Mouse (Mus musculus): ENCODE measurements around the gene Hbq1b. TPM values are rescaled to one million over a fixed set of nuclear protein-coding genes. Genes with fewer than 3 reads are reported as not detected.

The Hbq1b gene
- total RNA-seq, 2 experiments from 2014 or later = 1.3 TPM; not detected in 1

GRCm38 (mm10) chr11:32299865-32300264 is 13.1 kb downstream of the Hbq1b start, which contains the start of gene Hbq1a:
Hbq1a (plus strand) TSS chr11:32300069.
- DNase-seq (ENCODE audit: low spot score in 2 of 2) = peak; percentile 53 to 67

- DNase-seq (ENCODE audit: low spot score in 2 of 2) = no peak
Observed at GRCm38 (mm10) chr11:32300279-32301267, 13.8 kb downstream of the Hbq1b start.

GRCm38 (mm10) chr11:32301506-32301905 is 14.7 kb downstream of the Hbq1b start:
- no peak for DNase-seq (ENCODE audit: low spot score in 2 of 2)

- DNase-seq (ENCODE audit: low spot score in 2 of 2) = peak; percentile 24 to 47
Observed at GRCm38 (mm10) chr11:32302824-32303419, 16.2 kb downstream of the Hbq1b start.

GRCm38 (mm10) chr11:32303455-32303854 is 16.7 kb downstream of the Hbq1b start:
- DNase-seq (ENCODE audit: low spot score in 2 of 2) = no peak

- DNase-seq (ENCODE audit: low spot score in 2 of 2) = no peak
Observed at GRCm38 (mm10) chr11:32307006-32307405, 20.2 kb downstream of the Hbq1b start.

GRCm38 (mm10) chr11:32309446-32309845 is 22.7 kb downstream of the Hbq1b start:
- no peak for DNase-seq (ENCODE audit: low spot score in 2 of 2)

GRCm38 (mm10) chr11:32309928-32310327 is 23.2 kb downstream of the Hbq1b start:
- no peak for DNase-seq (ENCODE audit: low spot score in 2 of 2)

- no peak for DNase-seq (ENCODE audit: low spot score in 2 of 2)
Observed at GRCm38 (mm10) chr11:32316009-32316408, 29.2 kb downstream of the Hbq1b start.

GRCm38 (mm10) chr11:32320507-32321195 is 33.9 kb downstream of the Hbq1b start:
- no peak for DNase-seq (ENCODE audit: low spot score in 2 of 2)

GRCm38 (mm10) chr11:32321196-32321565 is 34.4 kb downstream of the Hbq1b start:
- DNase-seq (ENCODE audit: low spot score in 2 of 2) = peak; percentile 74

GRCm38 (mm10) chr11:32324609-32325008 is 37.8 kb downstream of the Hbq1b start:
- DNase-seq (ENCODE audit: low spot score in 2 of 2) = peak; percentile 85 to 92

- DNase-seq (ENCODE audit: low spot score in 2 of 2) = no peak
Observed at GRCm38 (mm10) chr11:32331075-32331474, 44.3 kb downstream of the Hbq1b start.

- DNase-seq (ENCODE audit: low spot score in 2 of 2) = no peak
Observed at GRCm38 (mm10) chr11:32331861-32332260, 45.1 kb downstream of the Hbq1b start.

- DNase-seq (ENCODE audit: low spot score in 2 of 2) = no peak
Observed at GRCm38 (mm10) chr11:32333235-32333634, 46.5 kb downstream of the Hbq1b start.

GRCm38 (mm10) chr11:32336435-32336907 is 49.7 kb downstream of the Hbq1b start:
- no peak for DNase-seq (ENCODE audit: low spot score in 2 of 2)

Other genes with a start within 250 kb of the Hbq1b start
- not detected for gene Il9r, start 86.7 kb upstream of the Hbq1b start, total RNA-seq (2021)
- 10 to 100 TPM; 24.5 to 29.0 TPM for gene Snrnp25, start 81.5 kb upstream of the Hbq1b start, total RNA-seq (2021)
- gene Rhbdf1, start 64.7 kb upstream of the Hbq1b start, total RNA-seq (2021) = 10 to 100 TPM; 11.1 to 14.2 TPM
- gene Mpg, start 60.5 kb upstream of the Hbq1b start, total RNA-seq (2021) = 10 to 100 TPM; 18.2 to 21.3 TPM
- gene Nprl3, start 19.3 kb upstream of the Hbq1b start, total RNA-seq (2021) = 10 to 100 TPM; 43.6 to 45.6 TPM
- not detected for gene Hba-x, start 10.6 kb upstream of the Hbq1b start, total RNA-seq (2021)
- 100 to 1,000 TPM; 348 to 459 TPM for gene Hba-a1, start 3.5 kb upstream of the Hbq1b start, total RNA-seq (2021)
- gene Hba-a2, start 9.5 kb downstream of the Hbq1b start, total RNA-seq (2021) = 100 to 1,000 TPM; 308 to 397 TPM
- gene Hbq1a, start 13.1 kb downstream of the Hbq1b start, total RNA-seq (2021) = 1 to 10 TPM; 1.3 to 2.5 TPM
- gene Sh3pxd2b, start 60.9 kb downstream of the Hbq1b start, total RNA-seq (2021) = 10 to 100 TPM; 12.4 to 14.5 TPM
- 10 to 100 TPM; 44.0 to 50.1 TPM for gene Ubtd2, start 168.4 kb downstream of the Hbq1b start, total RNA-seq (2021)
- gene Efcab9, start 245.1 kb downstream of the Hbq1b start, total RNA-seq (2021) = 1 to 10 TPM in 1 of 2 experiments, not detected in 1; 1.4 TPM
- gene Stk10, start 246.3 kb downstream of the Hbq1b start, total RNA-seq (2021) = 1 to 10 TPM; 8.4 to 9.5 TPM

Data from left cerebral cortex, adult 18-20 months (tissue).